Mouse (Mus musculus): Measurements from ENCODE around the gene Il1r2.

Gene Il1r2

GRCm38 (mm10) chr1:40061359-40061758 lies 12.5 kb upstream of the Il1r2 start:
- no peak for DNase-seq (ENCODE audit: low spot score in 2 of 2)

- DNase-seq (ENCODE audit: low spot score in 2 of 2), result no peak
Measured at GRCm38 (mm10) chr1:40063409-40063808, 10.5 kb upstream of the Il1r2 start.

DNA sequence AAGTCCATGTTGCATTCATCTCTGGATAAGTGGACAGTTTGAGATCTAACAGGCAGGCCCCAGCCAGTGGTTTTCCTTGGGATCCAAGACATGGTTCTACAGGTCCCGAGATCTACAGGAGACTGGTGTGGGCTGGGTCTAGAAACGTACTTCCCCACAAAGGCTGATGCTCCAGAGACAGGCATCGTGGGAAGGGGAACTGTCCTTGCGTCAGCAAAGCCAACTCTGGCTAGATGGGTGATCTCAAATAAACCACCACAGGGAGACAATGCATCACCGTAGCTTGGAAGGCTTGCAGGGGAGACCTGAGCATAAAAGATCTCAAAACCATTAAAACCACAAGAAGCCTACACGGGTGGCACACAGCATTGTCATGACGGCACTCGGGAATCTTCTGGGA lies 9.4 kb upstream of the Il1r2 start:
- no peak for DNase-seq (ENCODE audit: low spot score in 2 of 2)

GRCm38 (mm10) chr1:40072558-40072957 lies 1.3 kb upstream of the Il1r2 start:
- DNase-seq (ENCODE audit: low spot score in 2 of 2), result no peak

GRCm38 (mm10) chr1:40077328-40077727 lies 3.4 kb downstream of the Il1r2 start:
- no peak for DNase-seq (ENCODE audit: low spot score in 2 of 2)

GRCm38 (mm10) chr1:40081041-40081440 lies 7.2 kb downstream of the Il1r2 start:
- no peak for DNase-seq (ENCODE audit: low spot score in 2 of 2)

DNA sequence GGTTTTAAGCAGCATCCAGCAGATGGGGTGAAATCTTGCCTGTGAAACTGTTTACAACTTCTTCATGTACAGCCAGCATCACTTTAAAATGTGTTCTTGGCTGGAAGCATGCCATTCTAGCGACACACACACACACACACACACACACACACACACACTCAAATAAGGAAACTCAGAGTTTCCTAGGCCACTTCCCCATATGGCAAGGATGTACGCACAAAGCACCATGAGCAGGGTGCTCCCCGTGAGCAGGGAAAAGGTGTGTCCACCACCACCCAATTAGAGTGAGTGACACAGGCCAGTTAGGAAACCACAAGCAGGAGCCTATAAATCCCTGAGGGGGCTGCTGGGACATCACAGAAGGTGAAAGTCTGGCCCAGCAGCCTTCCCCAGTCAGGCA lies 10.5 kb downstream of the Il1r2 start:
- no peak for DNase-seq (ENCODE audit: low spot score in 2 of 2)

- DNase-seq (ENCODE audit: low spot score in 2 of 2), result peak; percentile 55 to 59
Measured at GRCm38 (mm10) chr1:40085403-40086182, 11.7 kb downstream of the Il1r2 start.

- DNase-seq (ENCODE audit: low spot score in 2 of 2), result no peak
Measured at GRCm38 (mm10) chr1:40091160-40091559, 17.3 kb downstream of the Il1r2 start.

GRCm38 (mm10) chr1:40092541-40092940 lies 18.7 kb downstream of the Il1r2 start:
- DNase-seq (ENCODE audit: low spot score in 2 of 2), result no peak

DNA sequence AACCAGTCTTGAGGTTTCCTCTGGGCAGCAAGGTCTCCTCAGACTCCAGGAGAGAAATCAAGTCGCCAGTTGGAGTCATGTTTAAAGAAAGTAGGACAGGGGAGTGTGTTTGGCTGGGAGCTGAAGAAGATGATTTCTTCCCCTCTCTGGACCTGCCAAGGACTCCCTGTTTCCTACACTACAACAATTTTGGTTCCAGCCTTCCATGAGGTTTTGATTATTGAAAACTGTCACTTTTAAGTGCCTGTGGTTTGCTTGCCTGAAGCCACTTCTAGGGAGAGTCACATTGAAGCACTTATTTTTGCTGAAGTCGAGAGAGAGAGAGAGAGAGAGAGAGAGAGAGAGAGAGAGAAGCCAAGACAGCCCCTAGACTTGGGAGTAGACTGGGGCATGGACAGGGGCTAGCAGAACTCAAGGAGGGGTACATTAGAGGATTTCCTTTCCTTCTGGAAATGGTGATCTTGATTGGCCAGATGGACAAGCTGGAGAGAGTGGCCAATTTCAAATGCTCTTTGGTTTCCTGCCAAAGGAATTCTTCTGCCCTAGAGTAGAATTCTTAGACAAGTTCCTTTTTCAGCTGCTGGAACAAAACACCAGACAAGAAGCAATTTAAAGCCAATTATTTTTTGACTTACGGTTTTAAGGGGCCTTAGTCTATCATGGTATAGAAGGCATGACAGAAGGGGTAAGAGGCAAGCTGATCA lies 20.9 kb downstream of the Il1r2 start:
- no peak for DNase-seq (ENCODE audit: low spot score in 2 of 2)

GRCm38 (mm10) chr1:40095585-40095984 lies 21.7 kb downstream of the Il1r2 start:
- DNase-seq (ENCODE audit: low spot score in 2 of 2), result no peak

DNA sequence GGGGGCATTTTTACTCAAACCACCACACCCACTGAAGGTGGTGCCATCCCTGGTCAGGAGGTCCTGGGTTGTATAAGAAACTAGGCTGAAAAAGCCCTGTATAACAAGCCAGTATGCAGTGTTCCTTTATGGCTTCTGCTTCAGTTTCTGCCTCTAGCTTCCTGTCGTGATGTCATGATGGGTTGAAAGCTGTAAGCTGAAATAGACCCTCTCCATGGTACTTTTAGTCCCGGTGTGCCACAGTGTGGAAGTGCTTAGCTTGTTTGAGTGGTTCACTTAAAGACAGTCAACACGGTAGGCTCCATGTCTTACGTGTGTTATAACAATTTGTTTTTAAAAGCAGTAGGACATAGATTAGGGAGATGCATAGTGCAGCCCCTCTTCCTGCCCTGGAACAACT lies 32.4 kb downstream of the Il1r2 start:
- no peak for DNase-seq (ENCODE audit: low spot score in 2 of 2)

DNA sequence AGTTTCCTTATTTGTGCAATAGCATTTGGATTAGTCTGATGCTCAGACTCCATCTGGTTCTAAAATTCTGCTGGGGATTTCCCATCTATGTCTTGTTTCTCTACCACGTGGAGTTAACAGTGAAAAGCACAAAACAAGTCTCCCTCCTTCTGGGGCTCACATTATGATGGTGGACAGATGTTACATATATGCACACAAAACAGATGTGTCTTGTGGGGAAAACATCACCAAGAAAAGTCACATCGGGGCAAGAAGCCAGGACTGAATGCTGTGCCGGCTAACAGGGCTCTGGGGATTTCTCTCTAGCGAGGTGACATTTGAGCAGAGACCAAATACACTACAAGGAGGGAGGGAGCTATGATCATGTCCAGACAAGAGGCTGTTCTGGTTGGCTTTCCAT lies 32.8 kb downstream of the Il1r2 start:
- DNase-seq (ENCODE audit: low spot score in 2 of 2), result no peak

- DNase-seq (ENCODE audit: low spot score in 2 of 2), result peak in 1 of 2 experiments; percentile 21
Measured at GRCm38 (mm10) chr1:40107971-40108749, 34.3 kb downstream of the Il1r2 start.

DNA sequence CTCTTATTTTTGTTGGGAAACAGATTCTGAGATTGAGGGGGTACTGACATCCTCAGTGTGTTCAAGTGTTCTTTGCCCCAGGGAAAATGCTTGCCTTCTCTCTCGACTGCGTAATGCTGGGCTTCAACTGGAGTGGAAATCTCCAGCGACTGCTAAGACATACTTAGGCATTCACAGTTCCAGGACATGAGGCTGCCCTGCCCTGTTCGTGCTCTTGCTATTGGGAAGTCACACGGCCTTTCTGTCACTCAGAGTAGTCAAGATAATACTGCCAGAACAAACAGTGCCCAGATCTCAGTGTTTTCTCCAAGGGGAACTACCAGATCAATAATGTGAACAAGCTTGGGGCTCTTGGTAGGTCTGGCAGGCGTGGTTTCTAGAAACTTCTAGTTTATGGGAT lies 35.9 kb downstream of the Il1r2 start:
- DNase-seq (ENCODE audit: low spot score in 2 of 2), result no peak

- DNase-seq (ENCODE audit: low spot score in 2 of 2), result no peak
Measured at GRCm38 (mm10) chr1:40115271-40115670, 41.4 kb downstream of the Il1r2 start.

- peak; percentile 81 to 86 for DNase-seq (ENCODE audit: low spot score in 2 of 2)
Measured at GRCm38 (mm10) chr1:40116422-40116821, 42.5 kb downstream of the Il1r2 start.

DNA sequence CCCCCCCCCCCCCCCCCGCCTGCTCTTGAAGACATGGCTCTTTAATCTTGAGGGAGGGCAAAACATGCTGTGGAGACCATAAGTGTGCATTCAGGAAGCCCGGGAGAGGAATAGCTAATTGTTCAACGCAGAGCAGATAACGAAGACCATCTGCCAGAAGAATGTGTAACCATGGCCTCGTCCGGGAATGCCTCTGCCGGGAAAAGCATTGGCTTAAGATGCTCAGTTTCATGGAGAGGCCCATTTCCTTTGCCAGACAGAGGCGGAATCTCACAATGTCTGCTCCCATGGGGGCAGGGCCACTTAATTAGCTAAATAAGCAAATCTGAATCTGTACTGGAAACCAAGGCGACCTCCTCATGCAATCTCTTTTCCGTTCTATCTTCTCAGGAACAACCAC lies 43.7 kb downstream of the Il1r2 start:
- peak in 1 of 2 experiments; percentile 31 for DNase-seq (ENCODE audit: low spot score in 2 of 2)

DNA sequence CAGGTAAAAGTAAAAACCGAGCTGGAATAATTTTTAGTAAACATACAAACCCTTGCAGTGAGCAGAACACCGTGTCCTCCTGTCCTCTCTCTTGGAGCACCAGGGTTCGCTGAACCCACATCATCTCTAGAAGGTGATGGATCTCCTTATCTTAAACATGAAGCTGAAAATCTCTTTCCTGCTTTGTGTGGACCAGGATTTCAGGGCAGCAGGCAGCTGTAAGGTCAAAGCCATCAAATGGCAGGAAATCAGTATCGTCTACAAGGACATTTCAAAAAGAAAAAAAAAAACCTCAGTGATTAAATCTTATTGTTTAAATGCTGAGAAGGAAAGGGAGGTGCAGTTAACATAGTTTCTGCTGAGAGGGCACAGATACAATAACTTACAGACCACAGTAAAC lies 50.4 kb downstream of the Il1r2 start:
- no peak for DNase-seq (ENCODE audit: low spot score in 2 of 2)

DNA sequence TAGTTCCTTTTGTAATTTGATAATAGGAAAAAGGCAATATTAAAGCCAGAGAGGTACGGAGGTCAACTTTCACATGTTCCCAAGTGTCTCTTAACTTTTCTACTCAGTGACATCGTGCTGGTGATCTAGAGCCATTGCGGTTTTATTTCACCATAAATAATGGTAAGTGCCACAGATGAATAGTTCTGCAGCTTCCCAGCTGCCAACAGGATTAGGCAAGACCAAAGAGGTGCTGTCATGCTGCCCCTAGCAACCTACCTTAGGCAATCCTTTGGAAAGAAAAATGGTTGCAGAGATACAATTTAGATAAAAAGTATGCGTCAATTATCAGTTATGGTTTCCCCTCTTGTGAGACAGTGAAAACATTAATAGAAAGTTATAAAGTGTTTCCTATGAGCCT lies 54.6 kb downstream of the Il1r2 start:
- no peak for DNase-seq (ENCODE audit: low spot score in 2 of 2)

DNA sequence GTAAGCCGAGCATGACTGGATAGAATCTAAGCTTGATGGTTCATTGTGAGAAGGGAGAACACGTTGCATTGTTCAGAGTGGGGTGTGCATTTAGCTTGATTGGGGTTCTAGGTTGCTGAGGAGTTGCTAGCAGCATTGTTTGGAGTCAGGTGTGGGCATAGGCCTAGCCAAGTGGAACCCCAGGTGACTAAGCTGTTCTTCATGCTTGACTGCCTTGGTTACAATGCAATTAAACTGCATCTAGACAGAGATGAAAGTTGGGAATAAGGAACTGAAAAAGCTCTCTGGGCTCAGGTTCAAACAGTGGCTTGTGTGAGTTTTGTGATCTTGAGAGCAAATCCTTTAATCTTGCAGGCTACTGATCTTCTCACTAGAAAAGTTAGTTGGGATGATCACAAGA lies 55.4 kb downstream of the Il1r2 start:
- no peak for DNase-seq (ENCODE audit: low spot score in 2 of 2)

DNA sequence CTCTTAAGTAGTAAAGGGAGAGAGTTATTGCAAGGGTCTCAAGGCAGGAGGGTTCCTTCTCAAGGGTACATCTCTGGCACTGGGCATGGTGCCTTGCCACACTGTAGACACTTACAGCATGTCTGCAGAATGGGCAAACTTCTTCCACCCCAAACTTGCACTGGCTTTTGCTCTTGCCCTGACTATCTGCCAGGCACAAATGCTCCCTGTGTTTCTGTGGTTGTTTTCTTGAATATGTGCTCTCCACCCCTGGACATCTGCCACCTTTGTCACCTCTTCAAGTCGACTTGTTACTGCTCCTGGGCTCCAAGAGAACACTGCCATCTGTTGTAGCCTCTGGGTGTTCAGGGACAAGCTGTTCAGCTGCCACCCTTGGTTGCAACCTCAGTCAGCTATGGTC lies 57.8 kb downstream of the Il1r2 start:
- no peak for DNase-seq (ENCODE audit: low spot score in 2 of 2)
